Mouse (Mus musculus): Measurements from ENCODE around the gene Plekhg4.

The Plekhg4 gene

DNA sequence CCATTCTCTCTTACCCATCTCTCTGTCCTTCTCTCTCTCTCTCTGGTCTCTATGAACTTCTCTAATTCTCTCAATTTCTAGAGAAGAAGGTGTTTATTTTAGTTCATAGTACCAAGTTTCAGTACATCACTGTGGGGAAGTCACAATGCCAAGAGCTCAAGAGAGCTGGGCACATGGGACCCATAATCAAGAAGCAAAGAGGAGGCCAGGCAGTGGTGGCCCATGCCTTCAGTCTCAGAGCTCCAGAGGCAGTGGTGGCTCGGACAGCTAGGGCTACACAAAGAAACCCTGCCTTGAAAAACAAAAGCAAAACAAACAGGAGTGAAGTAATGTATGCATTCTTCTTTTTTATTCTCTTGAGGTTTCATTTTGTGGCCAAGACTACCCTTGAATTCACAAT is 31.4 kb downstream of the Plekhg4 start:
- DNase-seq, result no peak

GRCm38 (mm10) chr8:105406416-105406815 is 33.3 kb downstream of the Plekhg4 start:
- DNase-seq, result no peak

DNA sequence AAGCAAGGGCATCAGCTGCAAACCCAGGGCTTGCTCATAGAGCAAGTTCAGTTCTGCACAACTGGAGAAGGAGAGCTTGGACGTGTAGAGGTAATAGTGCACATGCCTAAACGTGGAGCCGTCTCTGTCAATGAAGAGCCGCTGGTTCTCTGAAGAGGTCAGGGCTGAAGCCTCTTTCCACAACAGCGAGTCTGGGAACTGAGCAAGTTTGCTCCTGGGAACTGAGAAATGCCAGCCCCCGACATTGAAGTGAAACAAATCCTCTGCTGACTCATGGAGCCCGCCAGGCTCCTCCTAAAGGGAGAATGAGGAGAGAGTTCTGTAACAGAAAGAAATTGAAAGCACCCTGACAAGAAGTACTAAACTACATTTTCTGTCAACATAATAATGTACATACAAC is 35.3 kb downstream of the Plekhg4 start:
- DNase-seq, result no peak

DNA sequence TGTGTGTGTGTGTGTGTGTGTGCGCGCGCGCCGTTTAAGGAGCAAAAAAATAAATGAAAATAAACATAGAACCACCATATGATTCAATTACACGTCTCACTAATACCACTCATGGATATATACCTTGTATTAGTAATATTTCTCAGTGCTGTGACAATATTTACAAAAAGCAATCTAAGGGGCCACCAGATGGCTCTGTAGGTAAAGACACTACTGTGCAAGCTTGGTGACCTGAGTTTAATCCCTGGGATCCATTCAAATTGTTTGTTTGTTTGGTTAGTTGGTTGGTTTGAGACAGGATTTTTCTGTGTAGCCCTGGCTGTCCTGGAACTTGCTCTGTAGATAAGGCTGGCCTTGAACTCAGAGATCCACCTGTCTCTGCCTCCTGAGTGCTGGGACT is 36.9 kb downstream of the Plekhg4 start:
- peak in 1 of 2 experiments; percentile 23 for DNase-seq

GRCm38 (mm10) chr8:105413391-105413790 is 40.3 kb downstream of the Plekhg4 start, which contains the start of the genes Kctd19 and Lrrc36:
Gene Kctd19 (minus strand): TSS chr8:105413502.
Gene Lrrc36 (plus strand): TSS chr8:105413571.
- peak; percentile 81 to 82 for DNase-seq

- peak in 1 of 2 experiments; percentile 25 for DNase-seq
These were observed 45.9 kb downstream of the Plekhg4 start for GRCm38 (mm10) chr8:105418992-105419391.

GRCm38 (mm10) chr8:105419800-105420199 is 46.7 kb downstream of the Plekhg4 start:
- DNase-seq, result no peak

DNA sequence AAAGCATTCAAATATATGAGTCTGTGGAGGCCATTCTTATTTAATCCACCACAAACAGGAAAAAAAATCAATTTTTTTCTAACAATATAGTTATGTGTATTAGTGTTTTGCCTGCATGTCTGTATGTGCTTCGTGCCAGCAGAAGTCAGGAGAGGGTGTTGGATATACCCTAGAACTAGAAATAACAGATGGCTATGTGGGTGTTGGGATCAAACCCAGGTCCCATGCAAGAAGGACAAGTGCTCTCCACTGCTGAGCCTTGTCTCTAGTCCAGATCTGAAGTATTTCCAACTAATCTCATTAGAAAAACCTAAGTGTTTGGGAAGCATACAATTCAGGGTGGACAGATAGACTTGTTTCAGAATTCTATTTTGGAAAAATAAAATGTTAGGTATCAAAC is 48.9 kb downstream of the Plekhg4 start:
- DNase-seq, result peak in 1 of 2 experiments; percentile 53

GRCm38 (mm10) chr8:105426878-105427277 is 53.8 kb downstream of the Plekhg4 start:
- no peak for DNase-seq

- DNase-seq, result no peak
These were observed 58.9 kb downstream of the Plekhg4 start for GRCm38 (mm10) chr8:105431743-105432515.
